Mouse (Mus musculus) limb, embryonic 15.5 days (tissue): ENCODE measurements around the gene Tspo. TPM values are rescaled to one million over a fixed set of nuclear protein-coding genes. Genes with fewer than 3 reads are reported as not detected.

Source experiments
- ATAC-seq: fragments of 200-750 bp; cut with Nextera tagmentation; 2 replicates; pipeline ENCODE4 v1.8.0; 2017; ENCODE audit warnings: low read depth, moderate TSS enrichment; ENCODE audit not compliant: insufficient number of reproducible peaks, low FRiP score, low TSS enrichment
- H3K27ac ChIP-seq: fragments of 300-500 bp; sonication (generic); 2 replicates; pipeline ENCODE4 v1.5.1; 2015; ENCODE audit warnings: moderate library complexity, mild to moderate bottlenecking, inconsistent platforms
- H3K27me3 ChIP-seq: fragments of 300-500 bp; sonication (generic); 2 replicates; pipeline ENCODE4 v1.6.1; 2015; ENCODE audit warnings: inconsistent platforms
- H3K36me3 ChIP-seq: fragments of 300-500 bp; sonication (generic); 2 replicates; pipeline ENCODE4 v1.6.1; 2015; ENCODE audit warnings: inconsistent platforms
- H3K4me1 ChIP-seq: fragments of 300-500 bp; sonication (generic); 2 replicates; pipeline ENCODE4 v1.6.1; 2015; ENCODE audit warnings: inconsistent platforms
- H3K4me2 ChIP-seq: fragments of 300-500 bp; sonication (generic); 2 replicates; pipeline ENCODE4 v1.6.1; 2015; ENCODE audit warnings: mild to moderate bottlenecking, inconsistent platforms
- H3K4me3 ChIP-seq: fragments of 300-500 bp; sonication (generic); 2 replicates; pipeline ENCODE4 v1.5.1; 2015; ENCODE audit warnings: mild to moderate bottlenecking, inconsistent platforms
- H3K9ac ChIP-seq: fragments of 300-500 bp; sonication (generic); 2 replicates; pipeline ENCODE4 v1.6.1; 2015; ENCODE audit warnings: inconsistent platforms
- H3K9me3 ChIP-seq: fragments of 300-500 bp; sonication (generic); 2 replicates; pipeline ENCODE4 v1.6.1; 2016; ENCODE audit warnings: inconsistent platforms
- WGBS: fragments of 180-500 bp; shearing (Covaris S2); methylation state at CpG from one replicate; pipeline ENCODE4 v1.1.7; 2015; 5-methylcytosine and 5-hydroxymethylcytosine counted together
- polyA plus RNA-seq: library from polyadenylated mRNA; unstranded; fragments of >200 nt; fragmentation: Nextera tagmentation; extraction: Ambion mirVana; gene quantifications from 2 replicates; pipeline ENCODE4 v1.2.1, GENCODE M21; 2015

The Tspo gene
- polyA plus RNA-seq, 1 experiment from 2014 or later, result 56.4 TPM

DNA sequence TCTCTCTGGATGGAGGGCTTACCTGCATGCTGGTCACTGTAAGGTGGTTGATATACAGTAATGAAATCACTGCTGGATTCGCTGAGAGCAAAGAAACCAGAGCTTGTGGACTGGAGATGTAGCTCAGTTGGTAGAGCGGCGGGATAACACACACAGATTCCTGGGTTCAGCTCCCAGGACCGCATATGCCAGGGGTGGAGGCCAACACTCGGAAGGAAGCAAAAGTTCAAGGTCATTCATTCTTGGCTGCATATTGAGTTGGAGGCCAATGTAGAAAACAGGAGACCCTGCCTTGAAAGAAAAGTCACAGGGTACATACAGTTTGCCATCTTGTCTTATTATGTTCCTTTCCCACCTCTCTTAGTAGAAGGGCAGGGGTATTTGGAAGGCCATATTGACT lies 33.6 kb upstream of the Tspo start:
- no peak overlapping the region for H3K27ac ChIP-seq
- H3K9ac ChIP-seq, result no peak overlapping the region
- H3K9me3 ChIP-seq, result no peaks in the 10 kb centered on the region

DNA sequence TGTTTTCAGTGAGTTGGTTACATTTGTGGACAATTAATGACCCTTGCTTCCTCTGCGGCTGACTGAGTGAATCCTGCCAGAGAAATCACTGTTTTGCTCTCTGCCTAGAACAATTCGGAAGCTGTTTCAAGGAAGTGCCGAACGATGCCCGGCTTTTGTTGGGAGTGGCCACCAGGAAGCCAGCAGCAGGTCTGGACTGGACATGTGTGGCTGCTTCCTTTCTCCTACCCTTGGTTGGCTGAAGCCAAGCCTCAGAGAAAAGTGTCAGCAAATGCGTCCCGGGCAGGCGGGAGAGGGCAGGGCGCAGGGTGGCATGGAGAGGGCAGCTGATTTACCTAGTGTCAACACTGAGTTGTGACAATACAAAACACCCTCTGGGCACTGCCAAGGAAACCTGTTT lies 33.2 kb upstream of the Tspo start:
- no peak overlapping the region for H3K27ac ChIP-seq
- H3K9ac ChIP-seq, result no peak overlapping the region
- H3K27me3 ChIP-seq, result peaks cover 50% of the 10 kb centered on the region
- 72% methylated on average over 9 of the region's 9 CpGs for WGBS
- no peaks in the 10 kb centered on the region for H3K36me3 ChIP-seq
- no peak for ATAC-seq
- no peaks in the 10 kb centered on the region for H3K9me3 ChIP-seq
- H3K4me2 ChIP-seq, result no peak overlapping the region
- H3K4me1 ChIP-seq, result peaks cover 17% of the 10 kb centered on the region
- H3K4me3 ChIP-seq, result no peak overlapping the region

More for the DNA sequence above, 33.6 kb upstream of the Tspo start:
- no peaks in the 10 kb centered on the region for H3K36me3 ChIP-seq
- ATAC-seq, result no peak
- H3K4me1 ChIP-seq, result peaks cover 17% of the 10 kb centered on the region
- H3K27me3 ChIP-seq, result peaks cover 55% of the 10 kb centered on the region
- no peak overlapping the region for H3K4me3 ChIP-seq
- H3K4me2 ChIP-seq, result no peak overlapping the region
- WGBS, result 75% methylated on average over 5 of the region's 5 CpGs

DNA sequence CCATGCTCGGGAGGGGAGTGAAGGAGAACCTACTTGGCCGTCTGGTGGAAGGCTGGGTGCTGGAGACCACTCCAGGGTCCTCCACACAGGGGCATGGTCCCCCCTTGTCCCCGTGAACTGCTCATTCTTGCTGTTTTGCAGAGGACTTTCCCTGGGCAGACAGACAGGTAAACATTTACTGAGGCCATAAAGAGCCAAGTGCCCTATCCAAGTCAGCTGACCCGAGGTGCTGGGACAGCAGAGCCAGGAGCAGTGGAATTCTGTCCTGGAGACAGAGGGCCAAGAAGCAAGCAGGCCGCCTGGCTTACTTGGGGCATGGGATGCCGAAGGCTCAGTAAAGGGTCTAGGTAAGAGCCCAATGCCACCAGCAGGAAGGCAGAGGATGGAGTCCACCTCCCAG lies 32.7 kb upstream of the Tspo start:
- no peak overlapping the region for H3K27ac ChIP-seq
- no peaks in the 10 kb centered on the region for H3K9me3 ChIP-seq
- no peak for ATAC-seq
- H3K27me3 ChIP-seq, result peaks cover 45% of the 10 kb centered on the region
- no peak overlapping the region for H3K9ac ChIP-seq
- no peaks in the 10 kb centered on the region for H3K36me3 ChIP-seq
- WGBS, result 62% methylated on average over 6 of the region's 6 CpGs
- no peak overlapping the region for H3K4me2 ChIP-seq
- no peak overlapping the region for H3K4me3 ChIP-seq
- peaks cover 17% of the 10 kb centered on the region for H3K4me1 ChIP-seq

DNA sequence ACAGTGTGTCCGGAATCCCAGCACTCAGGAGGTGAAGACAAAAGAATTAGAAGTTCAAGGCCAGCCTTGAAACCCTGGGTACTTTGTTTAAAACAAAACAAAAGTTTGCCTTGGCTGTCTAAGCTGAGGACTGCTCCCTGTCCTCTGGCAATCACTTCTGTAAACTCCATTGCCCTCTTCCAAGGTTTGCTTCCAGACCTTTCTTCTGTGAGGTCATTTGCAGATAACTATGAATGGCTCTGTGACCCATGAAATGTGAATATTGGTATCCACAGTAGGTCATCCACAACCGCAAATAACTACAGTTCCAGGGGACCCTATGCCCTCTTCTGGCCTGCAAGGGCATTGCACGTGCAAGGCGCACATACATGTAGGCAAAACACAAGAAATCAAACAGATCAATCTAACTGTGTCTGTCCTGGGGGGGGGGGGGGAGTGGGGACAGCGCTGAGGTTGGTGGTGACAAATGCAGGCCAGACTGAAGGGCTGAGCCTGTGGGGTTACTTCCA lies 31.4 kb upstream of the Tspo start:
- ATAC-seq, result no peak
- H3K4me1 ChIP-seq, result peaks cover 5% of the 10 kb centered on the region
- no peaks in the 10 kb centered on the region for H3K36me3 ChIP-seq
- no peak overlapping the region for H3K9ac ChIP-seq
- H3K9me3 ChIP-seq, result no peaks in the 10 kb centered on the region
- H3K4me2 ChIP-seq, result no peak overlapping the region
- H3K27me3 ChIP-seq, result peaks cover 32% of the 10 kb centered on the region
- H3K4me3 ChIP-seq, result no peak overlapping the region
- WGBS, result 83% methylated on average over 5 of the region's 5 CpGs
- no peak overlapping the region for H3K27ac ChIP-seq

DNA sequence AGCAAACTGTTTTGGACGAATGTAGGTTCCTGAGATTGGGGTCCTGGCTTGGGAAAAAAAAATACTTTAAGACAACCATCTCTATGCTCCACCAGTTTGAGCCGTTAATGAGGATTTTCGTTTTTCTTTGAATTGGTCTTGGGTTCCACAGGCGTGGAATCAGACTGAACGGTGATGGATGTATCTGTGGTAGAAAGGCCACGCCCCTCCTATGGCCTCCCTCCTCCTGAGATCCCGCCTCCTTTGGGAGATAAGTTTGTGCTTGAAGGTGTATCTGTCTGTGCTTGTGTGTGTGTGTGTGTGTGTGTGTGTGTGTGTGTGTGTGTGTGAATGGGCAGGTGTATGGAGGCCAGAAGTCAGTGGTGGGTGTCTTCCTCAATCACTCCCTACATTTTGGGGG lies 30.8 kb upstream of the Tspo start:
- no peaks in the 10 kb centered on the region for H3K36me3 ChIP-seq
- H3K4me1 ChIP-seq, result no peaks in the 10 kb centered on the region
- no peak overlapping the region for H3K27ac ChIP-seq
- WGBS, result 77% methylated on average over 7 of the region's 7 CpGs
- no peak overlapping the region for H3K4me3 ChIP-seq
- no peak overlapping the region for H3K9ac ChIP-seq
- no peaks in the 10 kb centered on the region for H3K9me3 ChIP-seq
- no peak for ATAC-seq
- no peak overlapping the region for H3K4me2 ChIP-seq
- H3K27me3 ChIP-seq, result peaks cover 26% of the 10 kb centered on the region

DNA sequence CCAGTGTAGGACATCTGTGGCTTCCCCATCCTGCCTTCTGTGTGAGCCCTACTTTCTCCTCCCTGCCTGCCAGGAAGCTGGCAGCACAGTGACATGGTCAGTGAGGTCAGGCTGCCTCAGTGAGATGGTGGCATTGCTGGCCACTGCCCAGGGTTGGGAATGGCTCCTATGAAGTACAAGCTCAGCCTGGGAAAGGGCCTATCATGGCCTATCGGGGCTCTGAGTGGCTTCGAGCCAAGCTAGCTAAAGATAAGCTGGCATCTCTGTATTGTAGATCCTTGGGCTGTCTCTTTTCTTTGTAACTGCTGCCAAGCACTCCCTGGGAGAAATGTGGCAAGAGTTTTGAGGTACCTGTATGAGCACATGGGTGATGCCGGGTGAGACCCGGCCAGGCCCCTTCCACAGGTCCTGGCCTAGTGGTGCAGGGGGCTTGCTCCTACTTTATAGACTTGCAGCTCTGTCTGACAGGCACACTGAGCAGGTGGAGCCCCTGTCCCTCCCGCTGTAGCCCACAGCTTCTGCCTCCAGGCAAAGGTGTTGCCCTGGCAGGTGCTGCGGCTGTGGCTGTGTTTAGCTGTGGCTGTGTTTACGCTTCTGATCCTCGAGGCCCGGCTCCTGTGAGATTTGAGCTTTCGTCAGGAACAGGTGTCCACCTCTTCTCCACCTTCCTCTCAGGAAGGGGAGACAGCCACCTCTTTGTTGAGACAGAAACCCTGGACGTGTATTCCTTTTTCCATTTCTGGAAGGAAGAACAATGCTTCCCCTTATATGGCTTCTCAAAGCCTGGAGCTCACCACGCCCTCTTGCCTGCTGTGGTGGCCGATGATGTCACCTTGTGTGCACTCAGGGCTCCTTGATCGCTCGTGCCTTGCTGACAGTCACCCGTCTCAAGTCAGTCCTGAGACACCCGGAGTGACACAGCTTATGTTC lies 28.2 kb upstream of the Tspo start:
- Histone ChIP-seq H3K27me3 (0 out of 2 replicates have a peak, but pooled peaks cover 4% of the 10 kb centered on the region), H3K4me3 (no peak overlapping the region), H3K9ac (no peak overlapping the region), H3K4me2 (no peak overlapping the region), H3K36me3 (no peaks in the 10 kb centered on the region), H3K27ac (0 out of 2 replicates have a peak overlapping the region, but pooled peaks have one; percentile 51), H3K9me3 (no peaks in the 10 kb centered on the region), H3K4me1 (peaks cover 4% of the 10 kb centered on the region; the same call in 1 of the 2 replicates)
- no peak for ATAC-seq
- 70% methylated on average over 17 of the region's 17 CpGs for WGBS

DNA sequence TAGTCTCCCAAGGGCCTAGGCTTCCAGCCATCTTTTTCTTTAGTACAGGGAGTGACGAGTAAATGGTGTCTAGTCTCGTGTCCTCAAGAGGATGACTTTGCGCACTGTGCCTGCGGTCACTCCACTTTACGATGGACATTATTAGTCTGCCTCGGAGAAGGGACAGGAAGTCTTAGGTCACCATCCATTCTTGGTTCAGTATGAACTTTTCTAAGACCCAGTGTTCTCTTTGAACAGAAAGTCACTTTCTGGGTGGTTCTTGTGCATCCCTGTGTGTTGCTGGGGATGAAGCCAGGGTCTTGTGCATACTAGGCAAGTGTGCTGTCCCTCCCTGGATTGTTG lies 27.5 kb upstream of the Tspo start:
- Histone ChIP-seq H3K27ac (no peak overlapping the region), H3K4me3 (no peak overlapping the region), H3K9me3 (no peaks in the 10 kb centered on the region), H3K36me3 (no peaks in the 10 kb centered on the region), H3K4me1 (peaks cover 4% of the 10 kb centered on the region; the same call in 1 of the 2 replicates), H3K4me2 (no peak overlapping the region), H3K27me3 (0 out of 2 replicates have a peak, but pooled peaks cover under 1% of the 10 kb centered on the region), H3K9ac (no peak overlapping the region)
- no peak for ATAC-seq
- 72% methylated on average over 6 of the region's 6 CpGs for WGBS

DNA sequence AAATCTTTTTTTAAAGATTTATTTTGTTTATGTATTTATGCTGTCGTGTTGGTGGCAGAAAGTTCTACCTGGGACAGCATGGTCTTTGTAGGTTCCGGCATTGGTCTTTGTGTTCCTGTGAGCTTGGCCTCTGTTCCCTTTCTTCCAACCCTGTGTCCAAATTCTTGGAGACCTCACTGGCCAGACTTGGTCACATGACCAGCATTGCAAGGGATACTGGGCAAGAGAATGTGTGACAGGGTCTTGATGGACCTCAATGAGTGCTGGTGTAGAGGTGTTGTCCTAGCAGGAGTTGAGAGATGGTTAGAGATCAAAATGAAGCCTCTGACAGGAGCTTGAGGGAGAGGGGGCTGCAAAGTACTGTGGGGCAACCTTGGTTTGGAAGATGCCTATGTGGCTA lies 24.5 kb upstream of the Tspo start:
- Histone ChIP-seq H3K27me3 (no peaks in the 10 kb centered on the region), H3K4me3 (no peak overlapping the region), H3K9ac (no peak overlapping the region), H3K4me1 (peaks cover 4% of the 10 kb centered on the region; the same call in 1 of the 2 replicates), H3K4me2 (no peak overlapping the region), H3K36me3 (no peaks in the 10 kb centered on the region), H3K27ac (no peak overlapping the region), H3K9me3 (no peaks in the 10 kb centered on the region)
- WGBS, result 94% methylated on average over 2 of the region's 2 CpGs
- ATAC-seq, result no peak

DNA sequence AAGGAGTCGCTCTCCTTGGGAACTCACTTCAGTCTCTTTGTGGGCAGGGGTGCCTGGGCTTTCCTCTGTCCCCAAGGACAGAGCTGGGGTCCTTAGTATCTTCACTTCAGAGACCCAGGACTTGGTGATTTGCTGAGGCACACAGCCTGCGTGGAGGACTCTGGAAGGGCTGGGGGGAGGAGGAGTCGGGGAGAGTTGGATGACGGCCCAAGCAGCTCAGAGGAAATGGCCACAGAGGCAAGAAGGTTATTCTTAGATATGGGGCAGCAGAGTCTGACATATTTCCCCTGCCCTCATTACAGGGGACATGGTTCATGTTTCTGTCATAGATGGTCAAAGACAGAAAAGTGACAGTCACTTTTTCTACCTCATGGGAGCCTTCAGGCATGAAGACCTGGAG lies 23.5 kb upstream of the Tspo start:
- Histone ChIP-seq H3K4me2 (no peak overlapping the region), H3K9ac (no peak overlapping the region), H3K27ac (no peak overlapping the region), H3K36me3 (peaks cover 1% of the 10 kb centered on the region; the same call in 1 of the 2 replicates), H3K4me3 (no peak overlapping the region), H3K4me1 (peaks cover 4% of the 10 kb centered on the region; the same call in 1 of the 2 replicates), H3K27me3 (no peaks in the 10 kb centered on the region), H3K9me3 (no peaks in the 10 kb centered on the region)
- WGBS, result 57% methylated on average over 4 of the region's 4 CpGs
- ATAC-seq, result no peak

DNA sequence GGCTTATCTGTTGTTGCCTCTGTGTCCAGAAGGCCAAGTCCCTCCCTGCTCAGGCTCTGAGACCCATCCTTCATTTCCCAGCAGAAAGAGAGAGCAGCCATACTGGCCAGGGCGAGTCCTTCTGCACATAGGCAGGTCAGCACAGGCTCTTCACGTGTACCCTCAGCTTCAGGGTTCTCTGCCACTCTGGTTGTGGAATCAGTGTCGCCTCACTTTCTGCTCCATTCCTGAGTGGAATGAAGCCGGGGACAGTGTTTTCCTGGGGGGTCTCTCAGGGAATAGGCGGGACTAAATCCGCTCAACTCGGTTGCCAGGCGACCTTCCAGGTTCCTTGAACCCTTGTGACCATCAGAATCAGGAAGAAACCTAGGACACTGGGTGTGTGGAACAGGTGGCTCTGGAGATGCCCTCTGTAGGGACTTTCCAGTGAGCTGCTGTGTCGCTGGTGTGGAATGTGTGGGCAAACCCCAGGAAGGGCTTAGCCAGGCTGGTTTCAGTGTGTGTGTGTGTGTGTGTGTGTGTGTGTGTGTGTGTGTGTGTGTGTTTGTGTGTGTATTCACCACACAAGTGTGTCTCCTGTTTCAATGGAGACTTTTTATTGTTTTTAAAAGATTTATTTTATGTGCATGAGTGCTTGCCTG lies 21.6 kb upstream of the Tspo start:
- H3K4me2 ChIP-seq, result no peak overlapping the region
- H3K36me3 ChIP-seq, result peaks cover 19% of the 10 kb centered on the region
- no peaks in the 10 kb centered on the region for H3K9me3 ChIP-seq
- no peak overlapping the region for H3K27ac ChIP-seq
- WGBS, result 71% methylated on average over 9 of the region's 9 CpGs
- no peaks in the 10 kb centered on the region for H3K27me3 ChIP-seq
- H3K4me3 ChIP-seq, result no peak overlapping the region
- no peak overlapping the region for H3K9ac ChIP-seq
- H3K4me1 ChIP-seq, result peaks cover 4% of the 10 kb centered on the region; the same call in 1 of the 2 replicates
- ATAC-seq, result no peak

DNA sequence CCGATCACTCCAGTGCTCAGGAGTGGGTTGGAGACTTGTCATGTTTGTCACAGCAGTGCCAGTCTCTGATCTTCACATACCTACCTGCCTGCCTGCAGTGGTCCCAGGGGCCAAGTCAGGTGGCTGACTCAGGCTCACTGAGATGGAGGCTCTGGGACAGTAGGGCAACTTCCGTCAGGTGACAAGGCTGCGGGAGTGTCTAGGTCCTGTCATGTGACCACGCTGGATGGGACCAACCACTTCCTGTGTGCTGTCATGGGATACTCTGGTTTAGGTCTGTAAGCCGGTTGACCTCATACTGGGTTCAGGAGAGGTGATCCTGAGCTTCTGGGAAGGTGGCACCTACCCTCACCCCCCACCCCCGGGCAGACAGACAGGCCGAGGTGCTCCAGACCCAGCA lies 17.4 kb upstream of the Tspo start:
- no peak for ATAC-seq
- H3K36me3 ChIP-seq, result peaks cover 62% of the 10 kb centered on the region
- no peak overlapping the region for H3K4me3 ChIP-seq
- no peak overlapping the region for H3K27ac ChIP-seq
- no peak overlapping the region for H3K9ac ChIP-seq
- H3K4me1 ChIP-seq, result no peaks in the 10 kb centered on the region
- H3K4me2 ChIP-seq, result no peak overlapping the region
- H3K27me3 ChIP-seq, result no peaks in the 10 kb centered on the region
- 90% methylated on average over 7 of the region's 7 CpGs for WGBS
- no peaks in the 10 kb centered on the region for H3K9me3 ChIP-seq

DNA sequence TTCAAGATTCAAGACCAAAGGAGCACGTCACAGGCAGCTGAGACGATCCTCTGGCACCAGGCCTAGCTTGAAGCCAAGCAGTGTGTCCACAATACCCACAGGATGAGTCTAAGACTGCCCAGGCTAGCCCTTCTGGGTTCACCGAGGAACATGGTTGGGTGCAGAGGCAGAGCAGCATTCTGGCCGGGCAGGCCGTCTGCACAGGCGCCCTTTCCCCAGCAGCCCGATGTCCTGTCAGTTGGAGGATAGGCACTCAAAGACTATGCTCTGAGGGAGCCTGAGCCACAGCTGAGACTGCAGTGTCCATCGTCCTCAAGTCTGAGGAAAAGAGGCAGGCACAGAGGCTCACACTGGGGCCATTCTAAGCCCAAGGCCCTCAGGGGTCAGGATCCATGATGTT lies 16.2 kb upstream of the Tspo start:
- no peaks in the 10 kb centered on the region for H3K9me3 ChIP-seq
- ATAC-seq, result no peak
- 91% methylated on average over 8 of the region's 8 CpGs for WGBS
- peaks cover 71% of the 10 kb centered on the region for H3K36me3 ChIP-seq
- H3K4me3 ChIP-seq, result no peak overlapping the region
- no peaks in the 10 kb centered on the region for H3K4me1 ChIP-seq
- no peak overlapping the region for H3K27ac ChIP-seq
- no peaks in the 10 kb centered on the region for H3K27me3 ChIP-seq
- H3K4me2 ChIP-seq, result no peak overlapping the region
- H3K9ac ChIP-seq, result no peak overlapping the region
